Mouse (Mus musculus) embryonic fibroblast, embryonic 13.5 days (primary cell): ENCODE measurements around the gene Chn2. TPM values are rescaled to one million over a fixed set of nuclear protein-coding genes. Genes with fewer than 3 reads are reported as not detected.

Experiments
- H3K27ac ChIP-seq: 2 replicates; pipeline ENCODE4 v1.5.1; 2012; ENCODE audit warnings: low read length, control low read depth, inconsistent platforms; ENCODE audit not compliant: insufficient read depth
- H3K4me1 ChIP-seq: 2 replicates; pipeline ENCODE4 v1.6.1; 2011; ENCODE audit warnings: low read length; ENCODE audit not compliant: control insufficient read depth, insufficient read depth
- H3K4me3 ChIP-seq: 2 replicates; pipeline ENCODE4 v1.5.1; 2011; ENCODE audit warnings: mild to moderate bottlenecking, control low read depth, low read length; ENCODE audit not compliant: insufficient read depth
- CTCF ChIP-seq: IDR thresholded peaks from 2 replicates; pipeline ENCODE4 v1.5.1; 2011; ENCODE audit warnings: mild to moderate bottlenecking, control low read depth, low read length, moderate library complexity, borderline replicate concordance; ENCODE audit not compliant: insufficient read depth
- POLR2A ChIP-seq: IDR thresholded peaks from 2 replicates; pipeline ENCODE4 v1.6.1; 2011; ENCODE audit warnings: low read depth, mild to moderate bottlenecking, control low read depth, low read length, moderate library complexity
- polyA plus RNA-seq: library from polyadenylated mRNA; stranded (reverse); fragments of >200 nt; gene quantifications from 2 replicates; pipeline ENCODE4 v1.2.4, GENCODE M21; 2011; ENCODE audit warnings: low read depth; ENCODE audit not compliant: missing spikeins, insufficient read length

Chn2 gene
- polyA plus RNA-seq, 1 experiment: 3.2 TPM

DNA sequence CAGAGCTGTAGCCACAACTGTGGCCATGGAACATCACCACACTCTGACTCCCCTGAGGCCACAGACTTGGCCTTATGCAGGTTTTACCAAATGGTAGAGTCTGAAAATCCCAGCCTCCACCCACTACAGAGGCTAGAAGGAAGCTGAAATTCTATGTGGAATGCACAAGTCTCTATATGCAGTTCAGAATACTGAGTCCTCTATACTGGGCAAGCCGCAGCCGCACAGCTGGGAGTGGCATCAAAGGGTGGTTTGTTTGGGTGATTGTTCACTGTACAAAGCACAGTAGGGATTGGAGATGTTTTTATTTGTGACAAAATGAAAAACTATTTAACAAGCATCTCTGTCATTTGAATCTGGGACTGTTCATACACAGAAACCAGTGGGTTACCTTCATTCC, 224.5 kb downstream of the Chn2 start:
- TF ChIP-seq POLR2A (no peak), CTCF (no peak)
- H3K4me3 ChIP-seq: no peak overlapping the region
- no peak overlapping the region for H3K27ac ChIP-seq

DNA sequence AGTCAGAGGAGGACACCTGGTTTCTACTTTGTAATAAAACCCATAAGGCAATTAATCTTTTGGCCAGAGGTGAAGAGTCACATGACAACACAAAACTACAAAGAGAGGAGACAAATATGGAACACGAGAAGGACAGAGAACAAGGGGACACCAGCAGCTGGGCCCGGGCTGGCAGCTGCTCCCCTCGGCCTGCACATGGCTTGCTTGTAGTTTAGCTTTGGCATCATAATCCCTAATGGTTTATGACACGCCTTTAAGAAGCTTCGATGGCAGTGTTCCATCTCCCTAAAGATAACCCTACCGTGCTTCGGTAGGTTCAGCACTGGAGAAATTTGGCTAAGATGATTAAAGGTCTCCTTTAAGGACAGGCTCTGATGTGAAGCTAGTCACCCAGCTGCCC, 225.2 kb downstream of the Chn2 start:
- Histone ChIP-seq H3K27ac (no peak overlapping the region), H3K4me1 (no peaks in the 10 kb centered on the region), H3K4me3 (no peak overlapping the region)
- TF ChIP-seq POLR2A: no peak
- TF ChIP-seq CTCF: no peak

More for the DNA sequence above, 224.5 kb downstream of the Chn2 start:
- H3K4me1 ChIP-seq: no peaks in the 10 kb centered on the region

GRCm38 (mm10) chr6:54265384-54265783, 226.0 kb downstream of the Chn2 start:
- Histone ChIP-seq H3K27ac (no peak overlapping the region), H3K4me3 (no peak overlapping the region), H3K4me1 (no peaks in the 10 kb centered on the region)
- TF ChIP-seq CTCF: no peak
- TF ChIP-seq POLR2A: no peak

DNA sequence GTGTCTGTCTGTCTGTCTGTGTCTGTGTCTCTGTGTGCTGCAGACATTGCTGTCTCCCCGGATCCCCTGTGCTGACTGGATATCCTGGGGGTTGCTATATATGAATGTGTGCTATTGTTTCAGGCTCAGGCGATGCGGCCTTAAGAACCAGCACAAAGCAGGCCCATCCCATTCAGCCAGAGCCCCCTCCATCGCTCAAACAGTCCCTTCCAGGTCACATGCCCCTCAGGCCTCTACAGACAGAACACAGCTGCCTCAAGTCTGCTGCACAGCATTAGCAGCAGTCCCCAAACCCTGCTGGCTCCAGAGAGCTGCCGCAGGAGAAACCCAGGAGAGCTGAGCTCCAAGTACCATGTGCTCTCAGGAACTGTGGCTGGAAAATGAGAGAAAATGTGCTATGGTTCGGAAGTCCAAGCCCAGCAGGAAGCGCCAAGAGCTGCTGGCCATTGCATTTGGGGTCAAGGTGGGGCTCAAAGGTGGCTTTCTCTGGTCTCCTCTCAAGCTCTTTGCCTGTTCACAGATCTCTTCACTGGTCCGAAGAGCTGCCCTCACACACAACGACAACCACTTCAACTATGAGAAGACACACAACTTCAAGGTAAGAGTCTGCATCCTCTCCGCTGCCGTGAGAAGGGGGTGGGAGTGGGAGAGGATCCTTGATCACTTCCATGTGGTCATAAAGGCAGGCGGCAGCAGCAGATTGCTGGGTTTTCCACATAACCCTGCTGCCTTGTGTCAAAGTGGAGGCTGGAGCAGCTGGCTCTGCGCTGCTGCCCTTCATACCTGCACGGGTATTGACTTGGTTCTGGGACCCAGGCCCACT, 233.4 kb downstream of the Chn2 start:
- no peak overlapping the region for H3K4me3 ChIP-seq
- TF ChIP-seq POLR2A (no peak), CTCF (no peak)

DNA sequence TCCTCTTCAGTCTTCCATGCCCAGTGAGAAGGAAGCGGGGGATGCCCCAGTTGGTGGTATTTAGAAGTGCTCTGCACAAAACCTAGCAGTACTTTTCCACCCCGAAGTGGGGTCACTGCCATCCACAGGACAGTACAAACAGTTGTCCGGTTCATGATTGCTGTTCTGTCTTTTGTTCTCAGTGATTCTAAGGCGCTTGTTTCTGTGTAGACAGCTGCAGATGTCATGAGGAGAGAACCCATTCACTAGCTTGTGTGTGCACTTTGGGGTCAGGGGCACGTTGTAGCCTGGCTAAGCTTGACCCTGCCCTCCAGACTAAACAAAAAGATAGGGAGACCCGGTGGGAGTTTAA, 234.0 kb downstream of the Chn2 start:
- no peak overlapping the region for H3K4me3 ChIP-seq
- no peak overlapping the region for H3K27ac ChIP-seq
- TF ChIP-seq POLR2A (no peak), CTCF (no peak)
- peaks cover 2% of the 10 kb centered on the region for H3K4me1 ChIP-seq

More for the DNA sequence above, 233.4 kb downstream of the Chn2 start:
- Histone ChIP-seq H3K27ac (no peak overlapping the region), H3K4me1 (no peaks in the 10 kb centered on the region)

DNA sequence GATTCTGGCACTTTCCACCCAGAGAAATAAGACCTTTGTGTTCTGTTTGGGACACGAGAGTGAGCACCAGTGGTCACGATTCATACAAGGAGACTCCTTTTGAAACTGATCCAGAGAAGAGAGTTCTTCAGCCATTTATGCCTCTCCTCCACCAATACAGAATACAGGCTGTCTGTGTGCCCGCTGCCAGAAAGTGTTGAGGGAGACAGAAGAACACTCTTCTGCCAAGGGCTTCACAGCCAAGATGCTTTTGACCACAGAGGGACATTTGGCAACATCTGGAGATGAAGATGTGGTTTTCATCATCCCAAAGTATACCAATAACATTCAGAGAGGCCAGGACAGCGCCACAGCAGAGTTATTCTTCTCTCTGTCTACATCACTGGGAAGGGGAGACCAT, 237.9 kb downstream of the Chn2 start:
- Histone ChIP-seq H3K4me1 (peaks cover 9% of the 10 kb centered on the region), H3K27ac (no peak overlapping the region), H3K4me3 (no peak overlapping the region)
- no peak for TF ChIP-seq POLR2A
- TF ChIP-seq CTCF: no peak

GRCm38 (mm10) chr6:54277828-54278227, 238.5 kb downstream of the Chn2 start:
- Histone ChIP-seq H3K27ac (no peak overlapping the region), H3K4me3 (no peak overlapping the region), H3K4me1 (peaks cover 9% of the 10 kb centered on the region)
- TF ChIP-seq POLR2A (no peak), CTCF (no peak)

DNA sequence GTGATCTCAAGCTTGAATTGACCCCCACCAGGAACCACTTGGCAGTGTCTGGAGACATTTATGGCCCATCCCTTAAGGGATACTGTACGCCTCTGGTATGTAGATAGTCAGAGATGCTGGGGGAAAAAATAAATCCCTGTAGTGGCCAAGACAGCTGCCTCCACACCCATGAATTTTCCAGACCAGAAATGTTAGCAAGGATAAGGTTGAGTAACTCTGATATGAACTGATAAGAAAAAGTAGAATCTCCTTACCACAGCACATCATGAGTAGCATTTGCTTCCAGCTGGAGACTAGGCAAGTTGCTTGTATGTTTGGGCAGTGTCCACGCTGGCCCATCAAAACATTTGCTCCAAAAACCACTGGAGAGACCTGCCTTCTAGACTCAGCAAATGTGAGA, 239.3 kb downstream of the Chn2 start:
- peak overlapping the region; percentile 58 for H3K27ac ChIP-seq
- H3K4me3 ChIP-seq: no peak overlapping the region
- TF ChIP-seq POLR2A: no peak
- no peak for TF ChIP-seq CTCF
- H3K4me1 ChIP-seq: peaks cover 9% of the 10 kb centered on the region

GRCm38 (mm10) chr6:54279391-54279790, 240.0 kb downstream of the Chn2 start:
- Histone ChIP-seq H3K27ac (0 out of 2 replicates have a peak overlapping the region, but pooled peaks have one; percentile 1), H3K4me3 (no peak overlapping the region), H3K4me1 (peaks cover 10% of the 10 kb centered on the region)
- TF ChIP-seq POLR2A: no peak
- no peak for TF ChIP-seq CTCF

GRCm38 (mm10) chr6:54280248-54280647, 240.9 kb downstream of the Chn2 start:
- no peak overlapping the region for H3K4me3 ChIP-seq
- no peak for TF ChIP-seq POLR2A
- TF ChIP-seq CTCF: no peak
- no peak overlapping the region for H3K27ac ChIP-seq
- peaks cover 12% of the 10 kb centered on the region for H3K4me1 ChIP-seq
